Mouse (Mus musculus): ENCODE results near the gene 4933427I04Rik. TPM values are rescaled to one million over a fixed set of nuclear protein-coding genes. Genes with fewer than 3 reads are reported as not detected.

4933427I04Rik gene
- total RNA-seq (2021), result not detected
- long read RNA-seq, result 0 reads

DNA sequence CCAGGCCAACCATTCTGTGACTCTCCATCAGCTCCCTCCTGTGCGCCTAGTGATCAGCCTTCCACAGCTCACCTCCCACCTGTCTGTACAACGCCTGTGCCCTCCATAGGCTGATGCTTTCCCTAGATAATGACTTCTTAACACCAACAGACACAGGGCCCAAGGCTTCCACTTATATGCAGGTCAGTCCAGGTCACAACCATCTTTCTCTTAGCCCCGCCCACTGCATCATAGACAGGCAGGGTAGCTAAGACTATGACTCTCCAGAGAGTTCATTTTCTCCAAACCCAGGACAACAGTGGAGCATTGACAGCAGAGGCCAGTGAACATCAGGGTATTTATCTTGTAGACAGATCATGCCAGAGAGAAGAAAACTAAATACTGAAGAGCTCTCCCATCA is at the start of gene 4933427I04Rik:
4933427I04Rik (plus strand) TSS at position 301 of the 400 bp plus-strand sequence.
- no peak for DNase-seq (ENCODE audit: low spot score in 2 of 2)

DNA sequence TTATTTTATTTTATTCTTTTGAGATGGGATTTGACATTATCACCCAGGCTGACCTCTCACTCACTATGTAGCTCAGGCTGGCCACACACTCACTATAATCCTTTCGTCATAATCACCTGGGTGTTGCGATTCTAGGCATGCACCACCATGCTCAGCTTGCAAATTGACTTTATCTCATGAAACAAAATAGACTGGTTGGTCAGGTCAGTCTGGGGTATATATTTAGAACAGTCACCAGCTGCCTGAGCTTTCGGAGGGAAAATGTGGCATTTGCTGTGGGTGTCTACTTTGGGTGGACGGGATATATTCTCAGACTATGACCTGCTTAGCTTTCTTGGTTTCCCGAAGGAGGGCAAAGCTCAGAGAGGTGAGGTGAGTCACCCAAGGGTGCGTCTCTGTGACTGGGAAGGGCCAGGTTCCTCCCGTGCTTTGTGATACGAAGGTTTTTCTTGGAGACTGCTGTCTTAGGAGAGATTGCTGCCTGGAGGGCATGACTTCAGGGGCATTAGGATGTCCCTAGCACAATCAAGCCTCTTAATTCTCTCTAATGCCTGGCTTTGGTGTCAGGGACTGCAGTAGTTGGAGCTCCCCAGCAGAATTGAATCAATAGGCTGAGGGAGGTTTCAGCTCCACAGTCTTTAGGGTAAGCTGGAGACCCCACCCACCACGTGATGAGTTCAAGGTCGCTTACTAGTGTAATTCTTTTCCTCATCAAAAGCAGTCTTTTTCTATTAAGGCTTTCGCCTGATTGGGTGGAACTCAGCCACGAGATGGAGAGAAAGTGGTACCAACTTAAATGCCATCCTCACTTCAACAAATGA is 48.8 kb upstream of the 4933427I04Rik start:
- no peak for DNase-seq (ENCODE audit: low spot score in 2 of 2)

- no peak for DNase-seq (ENCODE audit: low spot score in 2 of 2)
These were observed 47.0 kb upstream of the 4933427I04Rik start for GRCm38 (mm10) chr4:123812525-123812924.

DNA sequence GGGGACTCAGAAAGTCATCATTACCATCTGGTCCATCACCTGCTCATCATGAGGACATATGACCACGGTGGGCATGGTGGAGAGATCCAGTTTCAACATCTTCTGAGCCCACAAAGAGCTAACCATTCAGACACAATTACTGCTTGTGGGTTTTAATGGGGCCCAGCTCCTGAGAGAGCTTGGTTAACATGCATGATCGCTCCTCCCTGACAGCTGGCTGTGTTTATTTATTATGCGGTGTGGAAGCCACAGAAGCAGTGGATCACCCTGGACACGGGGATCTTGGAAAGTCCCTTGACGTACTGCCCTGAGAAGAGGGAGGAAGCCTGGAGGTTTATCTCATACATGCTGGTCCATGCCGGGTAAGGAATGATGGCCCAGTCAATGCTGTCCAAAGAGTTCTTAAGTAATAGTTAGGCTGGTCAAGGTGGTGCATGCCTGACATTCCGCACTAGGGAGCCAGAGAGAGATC is 45.4 kb upstream of the 4933427I04Rik start:
- no peak for DNase-seq (ENCODE audit: low spot score in 2 of 2)

GRCm38 (mm10) chr4:123819093-123819610 is 40.3 kb upstream of the 4933427I04Rik start:
- peak; percentile 30 to 53 for DNase-seq (ENCODE audit: low spot score in 2 of 2)

GRCm38 (mm10) chr4:123842126-123842525 is 17.4 kb upstream of the 4933427I04Rik start:
- DNase-seq (ENCODE audit: low spot score in 2 of 2), result no peak

DNA sequence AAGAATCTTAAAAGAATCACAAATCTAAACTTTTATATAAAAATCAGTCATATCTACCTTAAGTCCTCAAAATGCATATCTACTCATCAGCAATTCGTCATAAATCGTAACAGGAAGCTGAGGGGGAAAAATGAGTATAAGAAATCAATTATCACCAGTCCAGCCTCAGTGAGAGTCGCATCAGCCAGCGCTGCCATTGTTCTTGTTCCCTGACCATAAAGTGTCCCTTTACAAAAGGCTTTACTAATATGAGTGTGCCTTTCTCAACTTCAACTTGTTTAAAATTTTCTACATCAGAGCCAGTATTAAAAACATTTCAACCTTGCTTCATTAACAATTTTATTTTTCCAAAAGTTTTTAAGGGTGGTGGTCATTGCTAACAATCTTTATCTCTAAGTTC is 2.6 kb upstream of the 4933427I04Rik start:
- no peak for DNase-seq (ENCODE audit: low spot score in 2 of 2)

- DNase-seq (ENCODE audit: low spot score in 2 of 2), result no peak
These were observed 1.4 kb upstream of the 4933427I04Rik start for GRCm38 (mm10) chr4:123858090-123858489.

- DNase-seq (ENCODE audit: low spot score in 2 of 2), result no peak
These were observed 324 bp downstream of the 4933427I04Rik start for GRCm38 (mm10) chr4:123859803-123860202.

DNA sequence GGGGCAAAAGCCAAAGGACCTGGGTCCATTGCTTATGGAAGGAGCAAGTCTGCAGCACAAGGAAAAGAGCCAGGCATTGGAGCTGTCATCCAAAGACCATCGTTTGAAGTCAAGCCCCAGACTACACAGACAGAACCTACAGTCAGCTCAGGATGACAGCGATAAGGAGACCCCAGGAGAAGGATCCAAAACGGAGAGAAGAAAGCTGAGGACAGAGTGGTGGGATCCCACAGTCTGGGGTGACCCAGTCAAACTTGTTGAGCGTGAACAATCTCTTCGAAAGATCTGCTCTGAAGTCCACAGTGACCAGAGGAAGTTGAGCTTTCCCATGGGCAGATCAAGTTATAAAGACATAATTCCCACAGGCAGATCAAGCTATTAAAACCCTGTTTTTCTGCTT is 1.1 kb downstream of the 4933427I04Rik start:
- no peak for DNase-seq (ENCODE audit: low spot score in 2 of 2)

DNA sequence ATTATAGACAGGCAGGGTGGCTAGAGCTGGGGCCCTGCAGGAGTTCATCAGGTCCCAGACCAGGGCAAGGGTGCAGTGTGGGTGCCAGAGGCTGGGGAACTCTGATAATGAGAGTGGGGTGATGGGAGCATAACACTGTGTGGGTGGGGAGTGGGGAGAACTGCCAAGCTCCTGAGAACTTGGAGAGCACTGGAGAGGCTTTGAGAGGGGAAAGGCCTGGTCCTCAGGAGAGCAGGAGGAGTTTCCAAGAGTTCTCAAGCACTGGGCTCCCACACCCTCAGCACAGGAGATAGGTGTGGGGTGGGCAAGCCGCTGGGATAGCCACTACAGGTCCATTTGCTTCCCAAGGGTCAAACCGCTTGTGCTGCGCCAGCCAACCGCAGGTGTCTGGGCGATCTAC is 34.2 kb downstream of the 4933427I04Rik start:
- no peak for DNase-seq (ENCODE audit: low spot score in 2 of 2)

- no peak for DNase-seq (ENCODE audit: low spot score in 2 of 2)
These were observed 34.8 kb downstream of the 4933427I04Rik start for GRCm38 (mm10) chr4:123894295-123894694.

GRCm38 (mm10) chr4:123898696-123899095 is 39.2 kb downstream of the 4933427I04Rik start:
- peak; percentile 64 to 66 for DNase-seq (ENCODE audit: low spot score in 2 of 2)

GRCm38 (mm10) chr4:123903432-123903831 is 44.0 kb downstream of the 4933427I04Rik start:
- no peak for DNase-seq (ENCODE audit: low spot score in 2 of 2)

- peak; percentile 99 to 100 for DNase-seq (ENCODE audit: low spot score in 2 of 2)
These were observed 45.0 kb downstream of the 4933427I04Rik start, which contains the start of gene Mycbp for GRCm38 (mm10) chr4:123904333-123905125. Gene Mycbp, plus strand, starts transcription at chr4:123904832.

DNA sequence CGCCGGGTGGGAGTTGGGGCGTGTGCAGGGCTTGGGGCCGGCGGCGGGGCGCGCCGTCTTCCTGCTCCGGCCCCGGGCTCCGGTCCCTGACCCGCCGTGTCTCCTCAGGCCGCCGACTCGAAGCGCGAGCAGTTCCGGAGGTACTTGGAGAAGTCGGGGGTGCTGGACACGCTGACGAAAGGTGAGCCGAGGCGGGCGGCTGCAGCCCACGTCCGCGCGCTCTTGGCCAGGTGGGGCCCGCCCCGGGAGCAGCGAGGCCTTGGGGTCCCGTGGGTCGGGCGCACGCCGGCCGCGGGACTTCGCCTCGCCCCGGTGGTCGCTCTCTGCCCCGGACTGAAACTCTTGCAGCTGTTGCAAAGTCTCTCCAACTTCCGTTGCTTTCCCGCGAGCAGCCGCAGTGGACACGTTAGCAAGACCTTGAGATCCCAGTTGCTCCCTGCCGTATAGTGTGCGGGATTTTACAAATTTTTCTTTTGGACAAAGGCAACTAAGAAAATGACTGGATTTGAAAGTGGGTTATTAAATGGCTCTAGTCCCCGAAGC is 45.7 kb downstream of the 4933427I04Rik start:
- DNase-seq (ENCODE audit: low spot score in 2 of 2), result no peak

DNA sequence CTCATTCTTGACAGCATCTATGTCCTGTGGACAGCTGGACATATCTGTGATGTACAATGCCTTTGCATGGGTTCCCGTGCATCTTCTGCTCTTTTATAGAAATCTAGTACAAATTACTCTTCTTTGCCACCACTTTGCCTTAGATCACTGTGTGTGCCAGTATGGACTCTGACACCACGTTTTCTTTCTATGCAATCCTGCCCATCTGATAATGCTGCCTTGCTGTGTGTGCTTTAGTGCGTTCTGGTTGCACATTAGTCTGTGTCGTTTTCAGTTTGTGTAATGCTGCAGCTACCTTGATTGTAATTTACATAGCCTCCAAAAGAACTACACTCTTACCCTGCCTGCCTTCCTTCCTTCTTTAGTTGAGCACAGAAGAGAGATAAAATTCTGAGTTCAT is 52.0 kb downstream of the 4933427I04Rik start:
- DNase-seq (ENCODE audit: low spot score in 2 of 2), result no peak

- DNase-seq (ENCODE audit: low spot score in 2 of 2), result no peak
These were observed 53.0 kb downstream of the 4933427I04Rik start for GRCm38 (mm10) chr4:123912431-123912830.
